Mouse (Mus musculus): ENCODE data around the gene Lnx2. TPM values are rescaled to one million over a fixed set of nuclear protein-coding genes. Genes with fewer than 3 reads are reported as not detected.
A peak's percentile ranks its signal among the peaks of the same experiment; 100 is the strongest.

Lnx2 gene
- polyA plus RNA-seq, 1 experiment from 2014 or later = 9.9 TPM

DNA sequence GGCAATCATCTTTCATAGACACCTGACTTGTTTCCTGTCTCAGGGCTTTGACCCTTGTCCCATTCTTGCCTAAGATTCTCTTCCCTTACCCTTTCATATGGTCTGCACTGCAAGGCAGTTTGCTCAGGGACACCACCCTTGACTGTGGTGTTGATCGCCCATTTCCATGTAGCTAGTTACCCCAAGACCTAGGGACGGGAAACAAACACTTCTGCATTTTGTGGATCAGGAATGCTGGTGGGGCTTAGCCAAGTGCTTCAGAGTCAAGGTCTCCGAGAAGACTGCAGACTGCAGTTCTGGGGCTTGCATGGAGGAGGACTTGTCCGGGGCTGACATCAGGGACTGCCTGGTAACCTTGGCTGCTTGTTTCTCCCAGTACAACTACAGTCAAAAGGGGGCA is 10.4 kb upstream of the Lnx2 start:
- no peak overlapping the region for H3K4me3 ChIP-seq (ENCODE audit: low read depth, low read length)
- no peak overlapping the region for H3K9ac ChIP-seq (ENCODE audit: low read length)
- no peaks in the 10 kb centered on the region for H3K9me3 ChIP-seq (ENCODE audit: control insufficient read depth, low read length)
- no peaks in the 10 kb centered on the region for H3K4me1 ChIP-seq (replicated peaks; ENCODE audit: control insufficient read depth, insufficient read depth, low read length)
- 90% methylated on average over 4 of the region's 4 CpGs for WGBS
- no peak overlapping the region for H3K4me2 ChIP-seq (ENCODE audit: low read depth, low read length, severe bottlenecking)
- H3K27me3 ChIP-seq (ENCODE audit: control insufficient read depth, insufficient read depth, low read length) = no peaks in the 10 kb centered on the region
- no peak overlapping the region for H3K27ac ChIP-seq (ENCODE audit: low read depth, low read length)
- DNase-seq (ENCODE audit: low spot score) = no peak
- no peaks in the 10 kb centered on the region for H3K36me3 ChIP-seq (ENCODE audit: control insufficient read depth, insufficient read depth, low read length)
- no peak for ATAC-seq (replicated peaks; ENCODE audit: low FRiP score)

- Histone ChIP-seq H3K27me3 (ENCODE audit: control insufficient read depth, insufficient read depth, low read length) (no peaks in the 10 kb centered on the region), H3K4me3 (ENCODE audit: low read depth, low read length) (no peak overlapping the region), H3K9ac (ENCODE audit: low read length) (no peak overlapping the region), H3K4me1 (replicated peaks; ENCODE audit: control insufficient read depth, insufficient read depth, low read length) (no peaks in the 10 kb centered on the region), H3K4me2 (ENCODE audit: low read depth, low read length, severe bottlenecking) (no peak overlapping the region), H3K36me3 (ENCODE audit: control insufficient read depth, insufficient read depth, low read length) (no peaks in the 10 kb centered on the region), H3K27ac (ENCODE audit: low read depth, low read length) (no peak overlapping the region), H3K9me3 (ENCODE audit: control insufficient read depth, low read length) (no peaks in the 10 kb centered on the region)
- WGBS = 93% methylated on average over 9 of the region's 9 CpGs
- no peak for DNase-seq (ENCODE audit: low spot score)
- ATAC-seq (replicated peaks; ENCODE audit: low FRiP score) = no peak
Observed at GRCm38 (mm10) chr5:147085201-147085894, 9.0 kb upstream of the Lnx2 start.

DNA sequence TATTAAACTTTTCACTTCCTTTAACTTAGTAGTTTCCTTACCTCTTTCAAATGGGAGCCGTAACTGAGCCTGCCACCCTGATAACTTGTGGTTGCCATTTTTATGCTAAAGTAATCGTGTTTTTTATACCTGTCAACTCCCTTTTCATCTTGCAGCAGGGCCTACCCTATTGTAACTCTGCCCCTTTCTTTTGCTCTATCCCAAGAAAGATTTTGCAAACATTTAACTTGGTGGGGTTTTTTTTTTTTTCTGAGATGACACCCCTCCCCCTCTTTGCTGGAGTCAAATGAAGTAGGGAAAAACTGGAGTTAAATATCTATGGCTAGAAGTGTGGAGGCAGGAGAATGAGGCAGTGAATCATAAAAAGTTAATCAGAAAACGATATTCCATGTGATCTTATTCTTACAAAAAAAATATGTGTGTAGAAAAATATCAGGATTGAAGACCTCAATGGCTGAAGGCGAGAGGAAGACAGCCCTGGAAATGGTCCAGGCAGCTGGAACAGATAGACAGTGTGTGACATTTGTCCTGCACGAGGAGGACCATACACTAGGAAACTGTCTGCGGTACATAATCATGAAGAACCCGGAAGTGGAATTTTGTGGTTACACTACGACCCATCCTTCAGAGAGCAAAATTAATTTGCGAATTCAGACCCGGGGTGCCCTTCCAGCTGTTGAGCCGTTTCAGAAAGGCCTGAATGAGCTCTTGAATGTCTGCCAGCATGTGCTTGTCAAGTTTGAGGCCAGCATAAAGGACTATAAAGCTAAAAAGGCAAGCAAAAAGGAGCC is 1.9 kb upstream of the Lnx2 start:
- H3K27me3 ChIP-seq (ENCODE audit: control insufficient read depth, insufficient read depth, low read length) = no peaks in the 10 kb centered on the region
- peak overlapping the region; percentile 79 for H3K9ac ChIP-seq (ENCODE audit: low read length)
- H3K9me3 ChIP-seq (ENCODE audit: control insufficient read depth, low read length) = no peaks in the 10 kb centered on the region
- no peaks in the 10 kb centered on the region for H3K36me3 ChIP-seq (ENCODE audit: control insufficient read depth, insufficient read depth, low read length)
- WGBS = 73% methylated on average over 11 of the region's 11 CpGs
- ATAC-seq (replicated peaks; ENCODE audit: low FRiP score) = no peak
- DNase-seq (ENCODE audit: low spot score) = no peak
- H3K27ac ChIP-seq (ENCODE audit: low read depth, low read length) = no peak overlapping the region
- peaks cover 4% of the 10 kb centered on the region; the same call in 1 of the 2 replicates for H3K4me1 ChIP-seq (replicated peaks; ENCODE audit: control insufficient read depth, insufficient read depth, low read length)
- H3K4me2 ChIP-seq (ENCODE audit: low read depth, low read length, severe bottlenecking) = peak overlapping the region; percentile 91
- H3K4me3 ChIP-seq (ENCODE audit: low read depth, low read length) = peak overlapping the region; percentile 69

- H3K9me3 ChIP-seq (ENCODE audit: control insufficient read depth, low read length) = no peaks in the 10 kb centered on the region
- no peaks in the 10 kb centered on the region for H3K36me3 ChIP-seq (ENCODE audit: control insufficient read depth, insufficient read depth, low read length)
- H3K27me3 ChIP-seq (ENCODE audit: control insufficient read depth, insufficient read depth, low read length) = no peaks in the 10 kb centered on the region
- peak; percentile 94 for DNase-seq (ENCODE audit: low spot score)
- peaks cover 4% of the 10 kb centered on the region; the same call in 1 of the 2 replicates for H3K4me1 ChIP-seq (replicated peaks; ENCODE audit: control insufficient read depth, insufficient read depth, low read length)
- under 1% methylated on average over 57 of the region's 57 CpGs for WGBS
- peak overlapping the region; percentile 79 for H3K9ac ChIP-seq (ENCODE audit: low read length)
- H3K27ac ChIP-seq (ENCODE audit: low read depth, low read length) = no peak overlapping the region
- peak overlapping the region; percentile 91 for H3K4me2 ChIP-seq (ENCODE audit: low read depth, low read length, severe bottlenecking)
- peak overlapping the region; percentile 69 for H3K4me3 ChIP-seq (ENCODE audit: low read depth, low read length)
- peak; percentile 74 for ATAC-seq (replicated peaks; ENCODE audit: low FRiP score)
Observed at GRCm38 (mm10) chr5:147077305-147078034, 1.1 kb upstream of the Lnx2 start.

DNA sequence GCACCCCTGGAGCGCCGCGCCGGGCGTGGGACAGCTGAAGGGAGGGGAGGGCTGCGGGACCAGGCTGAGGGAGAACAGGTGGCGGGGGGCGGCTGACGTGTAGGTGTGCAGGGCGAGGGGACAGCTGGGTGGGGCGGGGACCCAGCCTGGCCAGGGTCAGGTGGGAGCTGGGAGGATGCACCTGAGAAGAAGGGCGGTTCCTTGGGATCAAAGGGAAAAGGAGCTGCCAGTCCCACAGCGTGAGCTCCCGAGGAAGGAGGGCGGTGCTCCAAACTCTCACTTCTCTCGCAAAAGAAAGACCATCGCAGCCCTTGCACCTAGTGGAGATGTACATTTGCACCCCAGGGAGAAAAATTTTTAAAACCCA is 396 bp upstream of the Lnx2 start, which contains the start of gene Polr1d:
TSS of gene Polr1d (plus strand) at position 252 of the 367 bp plus-strand sequence.
- DNase-seq (ENCODE audit: low spot score) = no peak
- peak within 1 kb of the TSS; percentile 79 for H3K9ac ChIP-seq (ENCODE audit: low read length)
- ATAC-seq (replicated peaks; ENCODE audit: low FRiP score) = no peak
- peak within 1 kb of the TSS; percentile 63; the same call in 1 of the 2 replicates for H3K27ac ChIP-seq (ENCODE audit: low read depth, low read length)
- H3K4me3 ChIP-seq (ENCODE audit: low read depth, low read length) = peak within 1 kb of the TSS; percentile 69
- peak within 1 kb of the TSS; percentile 91 for H3K4me2 ChIP-seq (ENCODE audit: low read depth, low read length, severe bottlenecking)
- H3K36me3 ChIP-seq (ENCODE audit: control insufficient read depth, insufficient read depth, low read length) = no peaks in the 10 kb centered on the region; the same call in 1 of the 2 replicates
- no peaks in the 10 kb centered on the region for H3K27me3 ChIP-seq (ENCODE audit: control insufficient read depth, insufficient read depth, low read length)
- WGBS = 1% methylated on average over 17 of the region's 17 CpGs
- H3K4me1 ChIP-seq (replicated peaks; ENCODE audit: control insufficient read depth, insufficient read depth, low read length) = peaks cover 4% of the 10 kb centered on the region; the same call in 1 of the 2 replicates
- no peaks in the 10 kb centered on the region for H3K9me3 ChIP-seq (ENCODE audit: control insufficient read depth, low read length)

GRCm38 (mm10) chr5:147075103-147076025 is 1.0 kb downstream of the Lnx2 start:
- WGBS = 18% methylated on average over 21 of the region's 21 CpGs
- no peak for DNase-seq (ENCODE audit: low spot score)
- H3K4me1 ChIP-seq (replicated peaks; ENCODE audit: control insufficient read depth, insufficient read depth, low read length) = peaks cover 4% of the 10 kb centered on the region; the same call in 1 of the 2 replicates
- no peaks in the 10 kb centered on the region for H3K9me3 ChIP-seq (ENCODE audit: control insufficient read depth, low read length)
- no peak overlapping the region for H3K27ac ChIP-seq (ENCODE audit: low read depth, low read length)
- H3K36me3 ChIP-seq (ENCODE audit: control insufficient read depth, insufficient read depth, low read length) = no peaks in the 10 kb centered on the region; the same call in 1 of the 2 replicates
- ATAC-seq (replicated peaks; ENCODE audit: low FRiP score) = no peak
- peak overlapping the region; percentile 69 for H3K4me3 ChIP-seq (ENCODE audit: low read depth, low read length)
- peak overlapping the region; percentile 79 for H3K9ac ChIP-seq (ENCODE audit: low read length)
- H3K27me3 ChIP-seq (ENCODE audit: control insufficient read depth, insufficient read depth, low read length) = no peaks in the 10 kb centered on the region
- H3K4me2 ChIP-seq (ENCODE audit: low read depth, low read length, severe bottlenecking) = peak overlapping the region; percentile 91

GRCm38 (mm10) chr5:147073805-147074204 is 2.6 kb downstream of the Lnx2 start:
- ATAC-seq (replicated peaks; ENCODE audit: low FRiP score) = no peak
- H3K36me3 ChIP-seq (ENCODE audit: control insufficient read depth, insufficient read depth, low read length) = no peaks in the 10 kb centered on the region; the same call in 1 of the 2 replicates
- H3K4me2 ChIP-seq (ENCODE audit: low read depth, low read length, severe bottlenecking) = no peak overlapping the region
- H3K9ac ChIP-seq (ENCODE audit: low read length) = no peak overlapping the region
- no peaks in the 10 kb centered on the region for H3K9me3 ChIP-seq (ENCODE audit: control insufficient read depth, low read length)
- no peak overlapping the region for H3K4me3 ChIP-seq (ENCODE audit: low read depth, low read length)
- WGBS = 89% methylated on average over 6 of the region's 6 CpGs
- no peak for DNase-seq (ENCODE audit: low spot score)
- H3K4me1 ChIP-seq (replicated peaks; ENCODE audit: control insufficient read depth, insufficient read depth, low read length) = peaks cover 4% of the 10 kb centered on the region; the same call in 1 of the 2 replicates
- no peak overlapping the region for H3K27ac ChIP-seq (ENCODE audit: low read depth, low read length)
- no peaks in the 10 kb centered on the region for H3K27me3 ChIP-seq (ENCODE audit: control insufficient read depth, insufficient read depth, low read length)

Data from forebrain, embryonic 11.5 days (tissue).